Mouse (Mus musculus) urinary bladder, adult 2 months (tissue): ENCODE data around the gene Tunar. TPM values are rescaled to one million over a fixed set of nuclear protein-coding genes. Genes with fewer than 3 reads are reported as not detected.

Experiments
- DNase-seq: peaks from one replicate; pipeline ENCODE4 v3.0.0; 2022; ENCODE audit warnings: low spot score
- polyA plus RNA-seq: library from polyadenylated mRNA; depleted of rRNA; stranded (reverse); fragments of >200 nt; gene quantifications from 2 replicates; pipeline ENCODE4 v1.2.3, GENCODE M21; 2012; rRNA removed

Tunar gene
- not detected in 2 replicates for polyA plus RNA-seq

GRCm38 (mm10) chr12:105333570-105333969, at the start of gene Tunar:
Gene Tunar, plus strand, starts transcription at chr12:105333870.
- DNase-seq, result no peak

GRCm38 (mm10) chr12:105312571-105313035, 21.1 kb upstream of the Tunar start:
- no peak for DNase-seq

GRCm38 (mm10) chr12:105314328-105314727, 19.3 kb upstream of the Tunar start:
- no peak for DNase-seq

- DNase-seq, result no peak
Measured at GRCm38 (mm10) chr12:105322160-105322559, 11.5 kb upstream of the Tunar start.

- no peak for DNase-seq
Measured at GRCm38 (mm10) chr12:105327051-105327450, 6.6 kb upstream of the Tunar start.

GRCm38 (mm10) chr12:105328396-105328795, 5.3 kb upstream of the Tunar start:
- DNase-seq, result no peak

- no peak for DNase-seq
Measured at GRCm38 (mm10) chr12:105336094-105336420, 2.4 kb downstream of the Tunar start.

- no peak for DNase-seq
Measured at GRCm38 (mm10) chr12:105336421-105337289, 3.0 kb downstream of the Tunar start.

- DNase-seq, result no peak
Measured at GRCm38 (mm10) chr12:105337290-105338005, 3.8 kb downstream of the Tunar start.

GRCm38 (mm10) chr12:105338256-105338977, 4.7 kb downstream of the Tunar start:
- DNase-seq, result no peak

- no peak for DNase-seq
Measured at GRCm38 (mm10) chr12:105341523-105341922, 7.9 kb downstream of the Tunar start.

GRCm38 (mm10) chr12:105344460-105344859, 10.8 kb downstream of the Tunar start:
- no peak for DNase-seq

GRCm38 (mm10) chr12:105346861-105347260, 13.2 kb downstream of the Tunar start:
- DNase-seq, result no peak

- DNase-seq, result no peak
Measured at GRCm38 (mm10) chr12:105347261-105347660, 13.6 kb downstream of the Tunar start.

GRCm38 (mm10) chr12:105354266-105354665, 20.6 kb downstream of the Tunar start:
- no peak for DNase-seq

GRCm38 (mm10) chr12:105354772-105355171, 21.1 kb downstream of the Tunar start:
- DNase-seq, result no peak

GRCm38 (mm10) chr12:105356781-105357180, 23.1 kb downstream of the Tunar start:
- no peak for DNase-seq

GRCm38 (mm10) chr12:105363648-105364047, 30.0 kb downstream of the Tunar start:
- no peak for DNase-seq

GRCm38 (mm10) chr12:105374564-105374963, 40.9 kb downstream of the Tunar start:
- DNase-seq, result no peak

- no peak for DNase-seq
Measured at GRCm38 (mm10) chr12:105376976-105377375, 43.3 kb downstream of the Tunar start.

GRCm38 (mm10) chr12:105382733-105383132, 49.1 kb downstream of the Tunar start:
- no peak for DNase-seq

- no peak for DNase-seq
Measured at GRCm38 (mm10) chr12:105394671-105395070, 61.0 kb downstream of the Tunar start.
